Mouse (Mus musculus) G1E (cell line): Measurements from ENCODE around the gene Ganab.

ENCODE experiments used
- CTCF ChIP-seq: IDR thresholded peaks from 2 replicates; pipeline ENCODE4 v1.5.1; 2012; ENCODE audit warnings: low read depth, low read length, inconsistent platforms, mixed read lengths
- GATA1 ChIP-seq: IDR thresholded peaks from 2 replicates; pipeline ENCODE4 v1.6.1; 2012; ENCODE audit warnings: borderline replicate concordance, low read length, inconsistent platforms, mixed read lengths
- POLR2AphosphoS5 ChIP-seq: IDR thresholded peaks from 2 replicates; pipeline ENCODE4 v1.6.1; 2012; ENCODE audit warnings: low read depth, low read length, inconsistent platforms; ENCODE audit not compliant: insufficient replicate concordance

- TF ChIP-seq CTCF (no peak), POLR2AphosphoS5 (no peak), GATA1 (no peak)
Measured at GRCm38 (mm10) chr19:8930771-8931170, 32.9 kb downstream of the Ganab start.
